Mouse (Mus musculus) midbrain, postnatal 0 days (tissue): ENCODE data around the gene Rpp14. TPM values are rescaled to one million over a fixed set of nuclear protein-coding genes. Genes with fewer than 3 reads are reported as not detected.

Source experiments
- ATAC-seq: fragments of 200-750 bp; cut with Nextera tagmentation; 2 replicates; pipeline ENCODE4 v1.8.0; 2017; ENCODE audit warnings: moderate number of reproducible peaks, mild to moderate bottlenecking, moderate TSS enrichment, moderate library complexity; ENCODE audit not compliant: low FRiP score
- DNase-seq: peaks from one replicate; pipeline ENCODE4 v3.0.0-alpha.2; 2015; ENCODE audit warnings: low spot score
- H3K27ac ChIP-seq: fragments of 300-500 bp; sonication (generic); 2 replicates; pipeline ENCODE4 v1.5.1; 2014; ENCODE audit warnings: low read depth, mild to moderate bottlenecking, low read length, mixed read lengths
- H3K27me3 ChIP-seq: fragments of 300-500 bp; sonication (generic); 2 replicates; pipeline ENCODE4 v1.6.1; 2014; ENCODE audit warnings: low read length, control low read depth, mixed read lengths; ENCODE audit not compliant: insufficient read depth
- H3K36me3 ChIP-seq: fragments of 300-500 bp; sonication (generic); 2 replicates; pipeline ENCODE4 v1.6.1; 2014; ENCODE audit warnings: low read length, control low read depth, mixed read lengths; ENCODE audit not compliant: insufficient read depth
- H3K4me1 ChIP-seq: fragments of 300-500 bp; sonication (generic); 2 replicates; pipeline ENCODE4 v1.6.1; 2014; ENCODE audit warnings: mild to moderate bottlenecking, control low read depth, antibody characterized with exemption, low read length, mixed read lengths; ENCODE audit not compliant: insufficient read depth
- H3K4me2 ChIP-seq: fragments of 300-500 bp; sonication (generic); 2 replicates; pipeline ENCODE4 v1.6.1; 2014; ENCODE audit warnings: low read depth, mild to moderate bottlenecking, low read length, mixed read lengths; ENCODE audit not compliant: poor library complexity, severe bottlenecking
- H3K4me3 ChIP-seq: fragments of 300-500 bp; sonication (generic); 2 replicates; pipeline ENCODE4 v1.5.1; 2014; ENCODE audit warnings: low read depth, mild to moderate bottlenecking, low read length, moderate library complexity
- H3K9ac ChIP-seq: fragments of 300-500 bp; sonication (generic); replicated peaks from 2 replicates; pipeline ENCODE4 v1.6.1; 2014; ENCODE audit warnings: mild to moderate bottlenecking, low read length, moderate library complexity, mixed read lengths; ENCODE audit not compliant: poor library complexity, severe bottlenecking
- H3K9me3 ChIP-seq: fragments of 300-500 bp; sonication (generic); 2 replicates; pipeline ENCODE4 v1.6.1; 2016; ENCODE audit warnings: low read length, control low read depth
- CTCF ChIP-seq: IDR thresholded peaks from 2 replicates; pipeline ENCODE4 v1.5.1; 2016; ENCODE audit warnings: antibody characterized with exemption, mild to moderate bottlenecking
- WGBS: fragments of 180-500 bp; shearing (Covaris S2); extraction: QIAGEN DNeasy Blood & Tissue Kit; methylation state at CpG from one replicate; pipeline ENCODE4 v1.1.7; 2014; 5-methylcytosine and 5-hydroxymethylcytosine counted together
- polyA plus RNA-seq: library from polyadenylated mRNA; unstranded; fragments of >200 nt; fragmentation: Nextera tagmentation; extraction: Ambion mirVana; gene quantifications from 2 replicates; pipeline ENCODE4 v1.2.1, GENCODE M21; 2015
- total RNA-seq: library from RNA; depleted of rRNA; stranded (reverse); fragments of >200 nt; gene quantifications from 2 replicates; pipeline ENCODE4 v1.2.3, GENCODE M21; 2014; rRNA removed

Rpp14 gene
- total RNA-seq (20.6 and 31.1 TPM in 2 replicates), polyA plus RNA-seq (35.5 and 39.6 TPM in 2 replicates)

GRCm38 (mm10) chr14:8080165-8080679 is at the start of gene Rpp14:
Gene Rpp14, plus strand, starts transcription at chr14:8080367.
- Histone ChIP-seq H3K4me3 (peak within 1 kb of the TSS; percentile 68), H3K36me3 (peaks cover 8% of the 10 kb centered on the region; the same call in 1 of the 2 replicates)

DNA sequence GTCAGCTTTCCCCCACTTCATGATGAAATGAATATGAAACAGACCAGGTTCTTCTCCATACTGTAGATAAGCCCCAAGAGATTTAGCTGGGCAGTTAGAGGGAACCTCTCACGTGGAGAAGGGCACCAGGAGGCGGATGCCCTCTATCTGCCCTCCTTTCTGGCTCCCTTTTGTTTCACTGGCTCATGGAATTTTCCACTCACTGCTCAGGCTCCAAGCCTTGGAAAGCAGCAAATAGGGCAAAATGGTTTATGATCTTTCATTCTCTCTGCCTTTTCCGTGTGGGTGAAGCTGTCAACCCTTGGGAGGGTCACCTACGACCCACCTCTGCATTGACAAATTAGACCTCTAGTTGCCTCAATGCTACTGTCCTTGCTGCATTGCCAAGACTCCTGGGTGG is 49.6 kb upstream of the Rpp14 start:
- ATAC-seq = no peak
- Histone ChIP-seq H3K27ac (no peak overlapping the region), H3K4me2 (no peak overlapping the region), H3K4me1 (no peaks in the 10 kb centered on the region), H3K9me3 (no peaks in the 10 kb centered on the region), H3K9ac (no peak overlapping the region), H3K4me3 (no peak overlapping the region), H3K27me3 (no peaks in the 10 kb centered on the region), H3K36me3 (no peaks in the 10 kb centered on the region)
- DNase-seq = no peak
- TF ChIP-seq CTCF = no peak
- WGBS = 62% methylated on average over 4 of the region's 4 CpGs

More at GRCm38 (mm10) chr14:8080165-8080679, at the start of gene Rpp14:
- peak; percentile 96 for ATAC-seq
- Histone ChIP-seq H3K9ac (peak within 1 kb of the TSS; percentile 72), H3K4me2 (peak within 1 kb of the TSS; percentile 81), H3K4me1 (0 out of 2 replicates have a peak, but pooled peaks cover 5% of the 10 kb centered on the region), H3K27me3 (no peaks in the 10 kb centered on the region), H3K27ac (peak within 1 kb of the TSS; percentile 86), H3K9me3 (no peaks in the 10 kb centered on the region)
- TF ChIP-seq CTCF = peak; percentile 99
- under 1% methylated on average over 47 of the region's 47 CpGs for WGBS
- peak; percentile 98 for DNase-seq

DNA sequence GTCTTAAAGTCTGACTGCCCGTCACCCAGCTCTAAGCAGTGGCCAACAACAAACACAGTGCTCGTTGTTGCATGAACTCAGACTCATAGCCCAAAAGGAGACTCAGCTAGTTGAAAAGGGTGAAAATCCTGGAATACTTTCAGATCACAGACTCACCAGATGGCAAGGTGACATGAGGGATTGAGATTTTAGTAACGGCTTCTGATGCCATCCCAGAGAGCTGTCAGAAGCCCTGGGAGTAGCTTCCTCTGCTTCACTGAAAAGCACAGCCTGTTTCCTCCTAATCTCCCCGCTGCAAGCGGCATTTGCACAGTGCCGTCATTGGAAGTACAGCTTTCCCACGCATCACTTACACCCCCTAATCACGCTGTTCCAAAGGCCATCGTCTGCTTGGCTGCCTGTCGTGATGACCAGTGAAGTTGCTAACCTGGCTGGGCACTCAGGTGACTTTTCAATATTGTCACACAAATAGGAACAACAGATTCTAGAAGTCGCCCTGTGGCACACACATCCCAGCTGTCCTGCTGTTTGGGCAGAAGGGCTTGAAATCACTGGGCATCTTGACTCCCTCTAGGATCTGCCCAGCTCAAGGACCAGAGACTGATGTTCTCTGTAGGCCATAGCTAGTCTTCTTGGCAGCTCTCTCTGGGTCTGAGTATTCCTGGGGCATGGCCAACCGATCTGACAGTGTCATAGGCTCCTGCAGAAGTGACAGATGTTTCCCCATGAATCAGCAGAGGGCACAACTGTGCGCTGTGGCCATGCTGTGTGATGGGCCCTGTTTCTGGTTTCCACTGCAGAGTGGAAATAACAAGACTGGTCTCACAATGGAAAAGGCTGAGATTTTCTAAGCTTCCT is 47.9 kb upstream of the Rpp14 start:
- ATAC-seq = peak; percentile 64
- no peak overlapping the region for H3K4me2 ChIP-seq
- no peaks in the 10 kb centered on the region for H3K9me3 ChIP-seq
- 44% methylated on average over 13 of the region's 13 CpGs for WGBS
- no peaks in the 10 kb centered on the region for H3K4me1 ChIP-seq
- peak; percentile 63 for DNase-seq
- H3K27ac ChIP-seq = peak overlapping the region; percentile 43; the same call in 1 of the 2 replicates
- H3K4me3 ChIP-seq = no peak overlapping the region
- H3K36me3 ChIP-seq = no peaks in the 10 kb centered on the region
- no peaks in the 10 kb centered on the region for H3K27me3 ChIP-seq
- no peak for TF ChIP-seq CTCF
- 0 out of 2 replicates have a peak overlapping the region, but pooled peaks have one; percentile 1 for H3K9ac ChIP-seq

DNA sequence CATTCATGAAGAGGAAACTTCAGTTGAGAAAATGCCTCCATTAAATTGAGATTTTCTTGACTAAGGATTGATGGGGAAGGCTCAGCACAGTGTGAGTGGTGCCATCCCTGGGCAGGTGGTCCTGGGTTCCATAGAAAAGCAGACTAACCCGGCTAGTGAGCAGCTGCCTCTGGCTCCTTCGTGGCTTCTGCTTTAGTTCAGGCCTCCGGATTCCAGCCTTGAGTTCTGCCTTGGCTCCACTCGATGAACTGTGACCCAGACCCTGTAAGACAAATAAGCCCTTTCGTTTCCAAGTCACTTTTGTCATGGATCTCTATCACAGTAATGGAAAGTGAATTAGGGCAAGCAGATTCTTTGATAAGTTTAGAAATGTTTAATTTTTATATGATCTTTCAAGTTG is 45.6 kb upstream of the Rpp14 start:
- no peaks in the 10 kb centered on the region for H3K27me3 ChIP-seq
- H3K9me3 ChIP-seq = no peaks in the 10 kb centered on the region
- no peak overlapping the region for H3K4me2 ChIP-seq
- H3K36me3 ChIP-seq = no peaks in the 10 kb centered on the region
- H3K9ac ChIP-seq = no peak overlapping the region
- H3K4me3 ChIP-seq = no peak overlapping the region
- TF ChIP-seq CTCF = no peak
- no peaks in the 10 kb centered on the region for H3K4me1 ChIP-seq
- WGBS = 57% methylated on average over 5 of the region's 5 CpGs
- DNase-seq (no peak), ATAC-seq (no peak)
- no peak overlapping the region for H3K27ac ChIP-seq

DNA sequence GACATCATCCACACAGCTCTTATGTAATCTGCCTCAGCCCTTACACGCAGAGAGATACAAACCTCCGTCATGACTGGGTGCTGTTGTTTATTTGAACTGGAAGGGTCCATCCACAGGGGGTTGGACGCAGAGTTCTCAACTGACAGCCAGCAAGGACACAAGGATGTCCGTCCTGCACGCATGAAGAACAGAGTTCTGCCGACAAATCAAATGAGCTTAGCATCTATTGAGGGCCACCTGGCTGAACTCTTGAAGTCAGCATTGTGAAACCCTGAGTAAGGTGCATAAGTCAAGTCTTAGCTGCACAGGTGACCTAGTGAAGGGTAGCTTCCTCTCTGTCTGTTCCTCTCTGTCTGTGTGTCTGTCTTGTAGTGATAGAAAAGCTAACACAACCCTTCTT is 44.2 kb upstream of the Rpp14 start:
- no peak overlapping the region for H3K4me3 ChIP-seq
- H3K36me3 ChIP-seq = 0 out of 2 replicates have a peak, but pooled peaks cover 3% of the 10 kb centered on the region
- H3K4me2 ChIP-seq = no peak overlapping the region
- DNase-seq (no peak), ATAC-seq (no peak)
- no peaks in the 10 kb centered on the region for H3K9me3 ChIP-seq
- no peaks in the 10 kb centered on the region for H3K4me1 ChIP-seq
- H3K27ac ChIP-seq = no peak overlapping the region
- no peak for TF ChIP-seq CTCF
- WGBS = 85% methylated on average over 6 of the region's 6 CpGs
- no peak overlapping the region for H3K9ac ChIP-seq
- no peaks in the 10 kb centered on the region for H3K27me3 ChIP-seq

DNA sequence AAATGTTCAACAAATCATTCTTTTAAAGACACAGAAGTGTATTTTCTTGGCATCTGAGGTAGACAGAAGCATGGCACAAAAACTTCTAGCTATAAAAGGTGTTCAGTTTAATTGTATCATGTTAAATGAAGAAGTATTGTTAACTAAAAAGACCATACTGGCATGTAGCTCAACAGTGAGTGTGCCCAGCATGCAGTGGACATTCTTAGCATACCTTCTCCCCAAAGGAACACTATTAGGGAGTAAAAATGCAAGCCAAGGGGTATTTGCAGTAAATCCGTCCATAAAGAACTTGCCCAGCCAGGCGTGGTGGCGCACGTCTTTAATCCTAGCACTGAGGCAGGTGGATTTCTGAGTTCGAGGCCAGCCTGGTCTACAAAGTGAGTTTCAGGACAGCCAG is 43.8 kb upstream of the Rpp14 start:
- DNase-seq (no peak), ATAC-seq (no peak)
- Histone ChIP-seq H3K9me3 (no peaks in the 10 kb centered on the region), H3K27ac (no peak overlapping the region), H3K4me2 (no peak overlapping the region), H3K4me1 (no peaks in the 10 kb centered on the region), H3K27me3 (no peaks in the 10 kb centered on the region), H3K36me3 (0 out of 2 replicates have a peak, but pooled peaks cover 4% of the 10 kb centered on the region), H3K9ac (no peak overlapping the region), H3K4me3 (no peak overlapping the region)
- no peak for TF ChIP-seq CTCF
- 63% methylated on average over 5 of the region's 5 CpGs for WGBS
